Mouse (Mus musculus): Measurements from ENCODE around the gene Gsx2.

Gsx2 gene

DNA sequence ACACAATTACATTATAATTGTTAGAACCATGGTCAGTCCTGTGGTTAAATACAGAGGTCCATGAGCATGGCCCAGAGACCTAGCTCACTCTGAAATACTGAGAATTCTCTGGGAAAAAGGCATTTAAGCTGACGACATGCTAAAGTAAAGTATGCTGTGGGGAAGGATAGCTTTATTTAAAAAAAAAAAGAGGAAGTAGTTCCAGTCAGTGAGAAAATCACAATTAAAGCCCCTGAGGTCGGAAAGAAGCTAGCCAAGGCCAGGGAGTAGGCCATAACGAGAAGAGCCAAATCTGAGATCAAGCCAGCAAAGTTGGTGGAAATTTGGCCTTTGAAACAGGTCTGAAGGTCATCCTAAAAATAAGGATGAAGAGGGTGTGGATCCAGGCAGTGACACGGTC, 24.3 kb upstream of the Gsx2 start:
- H3K27me3 ChIP-seq (ENCODE audit: insufficient read depth, low read length): peaks cover 25% of the 10 kb centered on the region
- TF ChIP-seq CTCF (conservative IDR thresholded peaks at IDR 0.05; ENCODE audit: low read length) (no peak), POU5F1 (IDR thresholded peaks at IDR 0.05; ENCODE audit: borderline replicate concordance, low read length) (no peak), NANOG (IDR thresholded peaks at IDR 0.05; ENCODE audit: borderline replicate concordance, low read length) (no peak)
- H3K36me3 ChIP-seq (ENCODE audit: insufficient read depth, low read length): no peaks in the 10 kb centered on the region
- no peaks in the 10 kb centered on the region for H3K9me3 ChIP-seq (ENCODE audit: low read length)
- H3K4me1 ChIP-seq (replicated peaks; ENCODE audit: low read depth, low read length): peaks cover 12% of the 10 kb centered on the region
- no peak overlapping the region for H3K4me3 ChIP-seq (replicated peaks; ENCODE audit: low read length)

DNA sequence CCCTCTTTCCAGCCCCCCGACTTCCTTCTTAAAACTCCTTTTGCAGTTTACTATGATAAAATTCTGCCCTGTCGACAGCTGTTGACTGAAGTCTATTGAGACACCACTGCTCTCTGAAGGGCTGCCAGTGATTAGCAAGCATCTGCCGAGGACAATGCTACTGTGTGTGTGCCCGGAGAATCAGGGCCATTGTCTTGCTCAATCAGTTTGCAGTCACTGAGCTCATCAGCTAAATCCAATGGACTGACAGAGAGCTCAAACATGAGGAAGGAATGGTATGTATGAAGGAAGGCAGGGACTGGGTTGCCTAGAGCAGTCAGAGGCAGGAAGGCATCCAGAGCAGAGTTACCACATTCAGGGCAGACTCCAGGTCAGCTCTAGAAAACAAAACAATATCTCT, 12.2 kb upstream of the Gsx2 start:
- Histone ChIP-seq H3K9me3 (ENCODE audit: low read length) (peaks cover 12% of the 10 kb centered on the region), H3K27me3 (ENCODE audit: insufficient read depth, low read length) (peaks cover 28% of the 10 kb centered on the region), H3K4me1 (replicated peaks; ENCODE audit: low read depth, low read length) (peaks cover 18% of the 10 kb centered on the region), H3K4me3 (replicated peaks; ENCODE audit: low read length) (no peak overlapping the region), H3K36me3 (ENCODE audit: insufficient read depth, low read length) (no peaks in the 10 kb centered on the region)
- TF ChIP-seq POU5F1 (IDR thresholded peaks at IDR 0.05; ENCODE audit: borderline replicate concordance, low read length) (no peak), NANOG (IDR thresholded peaks at IDR 0.05; ENCODE audit: borderline replicate concordance, low read length) (no peak), CTCF (conservative IDR thresholded peaks at IDR 0.05; ENCODE audit: low read length) (no peak)

DNA sequence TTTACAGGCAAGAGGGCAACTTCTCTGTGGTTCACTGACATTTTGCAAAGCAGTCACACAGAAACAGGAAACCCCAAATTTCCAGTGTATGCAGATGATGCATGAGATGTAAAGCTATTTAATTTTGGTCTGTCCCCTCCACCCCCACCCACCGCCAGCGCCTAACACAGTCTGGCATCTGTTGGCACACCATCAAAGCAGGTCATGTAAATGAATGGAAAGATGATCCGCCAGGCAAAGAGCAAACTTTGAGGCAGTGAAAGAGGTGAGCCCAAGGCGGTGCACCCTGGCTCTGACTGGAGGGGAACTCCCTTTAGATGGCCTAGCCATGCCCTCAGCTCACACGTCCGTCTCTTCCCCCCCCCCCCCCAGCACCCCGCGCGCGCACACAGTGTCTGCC, 8.7 kb upstream of the Gsx2 start:
- Histone ChIP-seq H3K9me3 (ENCODE audit: low read length) (peaks cover 12% of the 10 kb centered on the region), H3K4me1 (replicated peaks; ENCODE audit: low read depth, low read length) (peaks cover 46% of the 10 kb centered on the region), H3K36me3 (ENCODE audit: insufficient read depth, low read length) (no peaks in the 10 kb centered on the region), H3K4me3 (replicated peaks; ENCODE audit: low read length) (peak overlapping the region; percentile 77), H3K27me3 (ENCODE audit: insufficient read depth, low read length) (peaks cover 59% of the 10 kb centered on the region)
- TF ChIP-seq NANOG (IDR thresholded peaks at IDR 0.05; ENCODE audit: borderline replicate concordance, low read length) (no peak), POU5F1 (IDR thresholded peaks at IDR 0.05; ENCODE audit: borderline replicate concordance, low read length) (no peak), CTCF (conservative IDR thresholded peaks at IDR 0.05; ENCODE audit: low read length) (no peak)

DNA sequence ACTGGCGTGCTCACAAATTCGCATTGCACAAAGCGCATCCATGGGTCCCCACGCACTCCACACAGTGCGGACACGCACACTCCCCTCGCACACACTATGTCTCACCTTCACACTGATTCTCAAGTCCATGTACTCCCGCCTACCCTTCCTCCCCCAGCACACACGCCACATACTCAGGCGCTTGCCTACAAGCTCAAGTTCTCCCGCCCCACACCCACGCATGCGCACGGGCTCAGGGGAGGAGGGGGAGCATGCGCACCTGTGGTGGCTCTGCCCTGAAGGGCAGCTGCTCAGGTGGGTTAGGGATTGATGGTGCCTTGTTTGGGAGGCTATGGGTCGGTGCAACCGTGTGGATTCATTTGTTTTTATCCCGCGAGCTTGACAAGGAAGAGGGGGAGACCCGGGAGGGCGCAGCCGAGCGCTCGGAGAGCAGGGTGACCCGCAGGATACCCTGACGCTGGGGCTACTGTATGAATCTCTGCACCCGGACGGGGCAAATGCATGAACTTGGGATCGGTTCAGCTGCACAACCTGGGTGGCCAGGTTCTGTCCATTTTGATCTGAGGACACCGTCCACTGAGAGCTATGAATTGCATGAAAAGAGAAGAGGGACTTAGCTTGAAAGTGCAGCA, 8.2 kb upstream of the Gsx2 start:
- peaks cover 51% of the 10 kb centered on the region for H3K4me1 ChIP-seq (replicated peaks; ENCODE audit: low read depth, low read length)
- no peaks in the 10 kb centered on the region for H3K36me3 ChIP-seq (ENCODE audit: insufficient read depth, low read length)
- H3K9me3 ChIP-seq (ENCODE audit: low read length): peaks cover 12% of the 10 kb centered on the region
- peak overlapping the region; percentile 77 for H3K4me3 ChIP-seq (replicated peaks; ENCODE audit: low read length)
- TF ChIP-seq CTCF (conservative IDR thresholded peaks at IDR 0.05; ENCODE audit: low read length) (no peak), NANOG (IDR thresholded peaks at IDR 0.05; ENCODE audit: borderline replicate concordance, low read length) (no peak), POU5F1 (IDR thresholded peaks at IDR 0.05; ENCODE audit: borderline replicate concordance, low read length) (no peak)
- peaks cover 64% of the 10 kb centered on the region for H3K27me3 ChIP-seq (ENCODE audit: insufficient read depth, low read length)

DNA sequence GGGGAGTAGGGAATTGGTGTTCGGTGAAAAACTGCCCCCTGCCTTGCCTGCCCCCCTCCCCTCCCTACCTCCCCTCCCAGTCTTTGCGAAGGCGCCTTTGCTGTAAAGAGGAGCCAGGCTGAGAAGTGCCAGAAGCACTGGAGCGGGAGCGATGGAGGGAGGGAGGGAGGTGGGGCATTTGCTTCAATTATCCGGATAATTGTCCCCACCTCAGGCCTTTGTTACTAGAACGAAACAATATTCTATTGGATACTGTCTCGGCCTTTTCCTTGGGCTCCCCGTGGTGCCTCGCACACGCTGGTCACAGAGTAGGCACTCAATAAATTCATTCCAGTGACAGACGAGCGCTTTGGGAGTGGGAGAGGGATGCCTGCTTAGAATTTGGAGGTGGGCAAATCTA, 5.3 kb upstream of the Gsx2 start:
- H3K36me3 ChIP-seq (ENCODE audit: insufficient read depth, low read length): no peaks in the 10 kb centered on the region
- TF ChIP-seq NANOG (IDR thresholded peaks at IDR 0.05; ENCODE audit: borderline replicate concordance, low read length): no peak
- peaks cover 3% of the 10 kb centered on the region; the same call in 1 of the 2 replicates for H3K9me3 ChIP-seq (ENCODE audit: low read length)
- H3K27me3 ChIP-seq (ENCODE audit: insufficient read depth, low read length): peaks cover 84% of the 10 kb centered on the region
- H3K4me1 ChIP-seq (replicated peaks; ENCODE audit: low read depth, low read length): peaks cover 62% of the 10 kb centered on the region
- peak overlapping the region; percentile 61 for H3K4me3 ChIP-seq (replicated peaks; ENCODE audit: low read length)

DNA sequence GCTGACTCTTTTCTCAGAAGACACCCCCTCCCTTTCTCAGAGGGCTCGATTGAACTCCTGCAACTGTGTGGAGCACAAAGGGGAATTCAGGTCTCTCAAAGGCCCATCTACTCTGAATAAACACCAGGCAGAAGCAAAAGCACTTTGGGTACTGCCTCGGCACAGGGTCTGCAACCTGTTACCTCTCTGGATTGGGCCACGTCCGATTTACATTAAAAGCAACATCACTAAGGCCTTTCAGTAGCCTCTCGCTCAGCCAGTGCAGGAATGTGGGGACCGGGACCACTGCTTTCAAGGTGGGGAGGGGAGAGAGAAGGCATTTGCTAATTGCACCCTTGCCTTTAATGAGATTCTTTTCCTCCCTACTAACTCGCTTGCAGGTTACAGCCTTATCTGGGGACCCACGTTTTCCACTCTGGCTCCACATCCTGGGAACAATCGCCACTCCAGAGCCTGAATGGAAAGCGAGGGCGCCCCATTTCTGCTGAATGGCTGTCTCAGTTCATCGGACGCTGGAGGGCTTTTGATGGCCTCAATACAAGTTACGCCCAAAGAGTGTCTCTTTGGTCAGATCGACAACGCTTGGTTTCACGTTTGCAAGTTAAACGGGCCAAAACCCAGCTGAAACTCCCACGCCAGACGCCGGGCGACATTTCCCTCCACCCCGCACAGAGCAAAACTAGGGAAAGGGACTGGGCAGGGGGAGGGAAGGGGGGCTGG, 4.6 kb upstream of the Gsx2 start:
- Histone ChIP-seq H3K27me3 (ENCODE audit: insufficient read depth, low read length) (peaks cover 86% of the 10 kb centered on the region), H3K4me1 (replicated peaks; ENCODE audit: low read depth, low read length) (peaks cover 68% of the 10 kb centered on the region), H3K9me3 (ENCODE audit: low read length) (no peaks in the 10 kb centered on the region), H3K4me3 (replicated peaks; ENCODE audit: low read length) (peak overlapping the region; percentile 61), H3K36me3 (ENCODE audit: insufficient read depth, low read length) (no peaks in the 10 kb centered on the region)
- TF ChIP-seq NANOG (IDR thresholded peaks at IDR 0.05; ENCODE audit: borderline replicate concordance, low read length) (no peak), CTCF (conservative IDR thresholded peaks at IDR 0.05; ENCODE audit: low read length) (no peak), POU5F1 (IDR thresholded peaks at IDR 0.05; ENCODE audit: borderline replicate concordance, low read length) (no peak)

DNA sequence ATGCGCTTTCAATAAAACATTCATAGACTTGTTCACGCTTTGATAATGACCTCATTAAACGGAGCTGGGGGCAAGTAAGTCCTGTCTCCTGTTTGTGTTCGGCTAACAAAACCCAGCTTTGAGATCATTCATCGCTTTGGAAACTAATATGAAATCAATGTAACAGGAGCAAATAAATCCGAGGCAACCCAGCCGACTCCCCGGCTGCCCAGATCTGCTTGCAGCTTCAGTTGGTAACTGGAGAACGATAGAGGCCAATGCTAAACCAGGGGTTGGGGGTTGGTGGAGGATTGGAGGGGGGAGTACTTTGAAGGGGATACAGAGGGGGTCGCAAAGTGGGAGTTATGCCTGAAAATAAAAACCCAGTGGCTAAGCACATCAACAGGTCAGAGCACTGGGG, 3.5 kb upstream of the Gsx2 start:
- Histone ChIP-seq H3K36me3 (ENCODE audit: insufficient read depth, low read length) (no peaks in the 10 kb centered on the region), H3K4me3 (replicated peaks; ENCODE audit: low read length) (no peak overlapping the region), H3K9me3 (ENCODE audit: low read length) (no peaks in the 10 kb centered on the region), H3K4me1 (replicated peaks; ENCODE audit: low read depth, low read length) (peaks cover 68% of the 10 kb centered on the region), H3K27me3 (ENCODE audit: insufficient read depth, low read length) (peaks cover 93% of the 10 kb centered on the region)
- TF ChIP-seq NANOG (IDR thresholded peaks at IDR 0.05; ENCODE audit: borderline replicate concordance, low read length) (no peak), CTCF (conservative IDR thresholded peaks at IDR 0.05; ENCODE audit: low read length) (no peak), POU5F1 (IDR thresholded peaks at IDR 0.05; ENCODE audit: borderline replicate concordance, low read length) (no peak)

DNA sequence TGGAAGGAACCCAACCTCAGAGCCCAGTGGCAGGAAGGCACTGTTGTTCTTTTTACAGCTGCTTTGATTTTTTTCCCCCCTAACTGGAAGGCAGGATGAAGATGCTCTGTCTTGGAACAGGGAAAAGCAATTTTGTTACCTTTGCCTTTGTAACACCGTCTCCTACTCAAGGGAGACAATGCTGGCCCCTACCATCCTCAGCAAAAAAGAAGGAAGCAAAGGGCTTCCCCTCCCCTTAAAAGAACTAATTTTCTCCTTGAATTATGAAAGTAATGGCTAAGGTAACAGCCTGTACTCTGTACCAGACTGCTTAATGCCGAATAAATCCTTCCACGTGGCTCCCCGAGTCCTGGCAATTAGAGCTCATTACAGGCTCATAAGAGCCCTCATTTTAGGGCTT, 2.9 kb upstream of the Gsx2 start:
- Histone ChIP-seq H3K4me1 (replicated peaks; ENCODE audit: low read depth, low read length) (peaks cover 67% of the 10 kb centered on the region), H3K27me3 (ENCODE audit: insufficient read depth, low read length) (peaks cover 95% of the 10 kb centered on the region), H3K36me3 (ENCODE audit: insufficient read depth, low read length) (no peaks in the 10 kb centered on the region), H3K9me3 (ENCODE audit: low read length) (no peaks in the 10 kb centered on the region), H3K4me3 (replicated peaks; ENCODE audit: low read length) (no peak overlapping the region)
- TF ChIP-seq NANOG (IDR thresholded peaks at IDR 0.05; ENCODE audit: borderline replicate concordance, low read length): no peak
- TF ChIP-seq CTCF (conservative IDR thresholded peaks at IDR 0.05; ENCODE audit: low read length): no peak
- TF ChIP-seq POU5F1 (IDR thresholded peaks at IDR 0.05; ENCODE audit: borderline replicate concordance, low read length): no peak

Data from E14TG2a.4 (cell line).